Mouse (Mus musculus) heart, adult 8-10 months (tissue): ENCODE data around the gene Rtp2. TPM values are rescaled to one million over a fixed set of nuclear protein-coding genes. Genes with fewer than 3 reads are reported as not detected.
"Not testable (repeated sequence)": the region's sequence is repeated elsewhere in the genome, so short reads cannot be mapped to it uniquely, and the experiment has no call there.

Experiments
- DNase-seq: peaks from one replicate; pipeline ENCODE4 v3.0.0; 2022; ENCODE audit warnings: low spot score
- total RNA-seq, 4 experiments: library from RNA; stranded (reverse); gene quantifications; 2 replicates each; pipeline ENCODE4 v1.2.4; 2022

The Rtp2 gene
- total RNA-seq, 4 experiments from 2014 or later, result not detected

GRCm38 (mm10) chr16:23952101-23952727 lies 20.0 kb upstream of the Rtp2 start:
- no peak for DNase-seq

- DNase-seq, result no peak
Observed at GRCm38 (mm10) chr16:23947654-23948053, 15.5 kb upstream of the Rtp2 start.

DNA sequence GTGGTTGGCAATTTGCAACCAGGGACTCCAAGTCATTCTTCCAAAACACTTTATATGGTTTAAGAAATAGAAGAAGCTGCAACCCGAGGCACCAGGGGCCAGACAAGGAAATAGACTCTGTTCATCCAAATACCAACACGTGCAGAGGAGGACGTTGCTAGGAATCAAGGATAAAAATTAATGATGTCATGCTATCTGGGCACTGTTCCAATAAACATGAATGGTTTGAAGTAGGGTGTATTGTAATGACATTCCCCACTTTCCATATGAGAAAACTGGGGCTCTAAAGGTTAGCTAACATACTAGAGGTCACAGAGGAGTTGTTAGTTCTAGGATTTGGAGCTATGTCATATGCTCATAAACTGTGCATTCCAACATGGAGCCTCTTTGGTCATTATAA lies 12.6 kb upstream of the Rtp2 start:
- DNase-seq, result no peak

GRCm38 (mm10) chr16:23934397-23934796 lies 2.2 kb upstream of the Rtp2 start:
- no peak for DNase-seq

GRCm38 (mm10) chr16:23931275-23931674 lies 919 bp downstream of the Rtp2 start:
- DNase-seq, result no peak

- no peak for DNase-seq
Observed at GRCm38 (mm10) chr16:23930426-23931073, 1.6 kb downstream of the Rtp2 start.

DNA sequence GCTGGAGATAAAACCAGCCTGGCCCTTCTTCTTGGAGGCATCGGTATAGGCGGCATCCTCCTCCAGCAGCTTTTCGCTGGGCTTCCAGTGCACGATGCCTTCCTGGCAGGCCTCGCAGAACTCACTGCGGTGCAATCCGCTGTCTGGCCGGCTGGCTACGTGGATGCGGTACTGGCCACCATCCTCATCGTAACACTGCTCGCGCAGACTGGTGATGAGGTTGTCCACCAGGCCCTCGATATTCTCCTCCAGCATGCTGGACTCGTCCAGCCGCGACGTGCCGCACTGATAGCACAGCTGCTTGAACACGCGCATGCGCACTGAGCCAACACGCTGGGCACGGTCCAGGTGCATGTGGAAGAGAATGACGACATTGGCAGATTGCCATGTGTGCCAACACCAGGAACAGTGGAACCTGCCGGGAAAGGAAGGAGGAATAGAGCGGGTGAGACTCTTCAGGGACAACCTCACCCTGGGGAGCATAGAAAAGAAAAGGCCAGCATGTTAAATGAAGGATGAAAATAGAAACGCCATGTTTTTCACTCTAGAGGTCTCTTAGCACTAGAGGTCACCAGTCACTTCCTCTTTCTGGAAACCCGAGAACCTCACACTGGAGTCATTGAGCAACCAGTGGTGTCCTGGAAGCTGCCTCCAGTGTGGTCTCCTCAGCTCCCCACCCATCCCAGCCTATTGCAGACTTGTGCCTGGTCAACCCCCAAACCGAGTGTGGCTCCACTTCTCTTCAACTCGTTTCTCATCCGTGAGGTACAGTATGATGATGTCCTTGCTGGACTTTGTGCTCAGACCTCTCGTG lies 4.7 kb downstream of the Rtp2 start:
- DNase-seq, result no peak

DNA sequence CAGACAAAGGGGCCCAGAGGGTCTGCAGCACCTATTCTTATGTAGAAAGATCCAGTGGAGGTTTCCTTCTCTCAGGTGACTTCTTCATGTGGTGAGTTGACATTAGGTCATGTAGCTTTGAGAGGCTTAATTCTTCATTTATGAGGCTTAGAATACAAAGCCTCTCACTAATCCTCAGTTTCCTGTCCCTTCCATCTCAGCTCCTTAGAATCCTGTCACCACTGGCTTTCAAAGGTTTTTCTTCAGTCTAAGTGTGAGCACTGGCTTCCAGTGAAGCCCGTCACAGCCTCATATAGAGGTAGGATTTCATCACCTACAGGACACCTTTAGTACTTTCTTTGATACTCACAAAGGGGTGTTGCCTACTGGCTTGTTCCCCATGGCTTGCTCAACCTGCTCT lies 9.3 kb downstream of the Rtp2 start:
- DNase-seq, result no peak

DNA sequence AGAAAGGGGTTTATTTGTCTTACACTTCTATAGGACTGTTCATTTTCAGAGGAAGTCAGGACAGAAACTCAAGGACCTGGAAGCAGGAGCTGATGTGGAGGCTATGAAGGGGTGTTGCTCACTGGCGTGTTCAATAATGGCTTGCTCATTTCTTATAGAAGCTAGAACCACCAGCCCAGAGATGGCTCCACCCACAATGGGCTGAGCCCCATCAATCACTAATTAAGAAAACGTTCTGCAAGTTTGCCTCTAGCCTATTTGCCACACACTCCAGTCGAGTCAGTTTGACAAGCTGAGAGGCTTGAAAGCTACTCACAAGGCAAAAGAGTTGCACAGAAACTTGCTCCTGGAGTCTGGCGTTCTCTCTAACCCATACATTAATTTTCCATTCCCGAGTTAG lies 10.5 kb downstream of the Rtp2 start:
- DNase-seq, result no peak

DNA sequence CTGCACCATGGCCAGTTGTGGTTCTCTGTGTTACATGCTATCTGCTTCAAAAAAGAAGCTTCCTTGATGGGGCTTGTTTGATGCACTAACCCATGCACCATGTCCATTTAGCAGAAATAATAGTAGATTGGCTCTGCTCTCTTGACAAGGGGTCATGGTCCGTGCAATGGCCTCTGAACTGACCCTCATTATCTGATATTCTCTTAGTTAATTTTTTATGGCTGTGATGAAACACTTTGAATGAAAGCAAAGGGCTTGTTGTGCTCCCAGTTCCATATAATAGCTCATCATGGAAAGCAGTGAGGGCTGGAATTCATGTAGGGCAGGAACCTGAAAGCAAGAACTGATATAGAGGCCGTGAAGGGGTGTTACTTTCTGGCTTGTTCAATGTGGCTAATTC lies 12.8 kb downstream of the Rtp2 start:
- DNase-seq, result no peak

- DNase-seq, result no peak
Observed at GRCm38 (mm10) chr16:23913401-23913800, 18.8 kb downstream of the Rtp2 start.

DNA sequence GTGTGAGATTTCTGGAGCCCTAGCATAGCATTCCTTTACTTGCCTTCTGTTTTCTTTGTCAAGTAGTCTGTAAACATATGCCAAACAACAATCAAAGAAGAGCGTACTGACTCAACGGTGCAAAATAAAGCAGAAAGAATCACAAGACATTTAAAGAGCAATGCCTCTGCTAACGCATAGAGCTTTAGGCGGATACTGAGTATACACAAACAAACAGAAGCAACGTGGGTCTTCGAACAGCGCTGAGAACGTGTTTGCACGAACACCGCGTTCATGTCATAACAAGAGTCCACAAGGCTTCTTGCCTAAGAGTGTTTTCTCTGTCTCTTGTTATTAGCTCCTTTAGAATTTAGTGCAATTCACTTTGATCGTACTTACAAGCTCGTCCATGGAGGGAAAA lies 19.5 kb downstream of the Rtp2 start:
- no peak for DNase-seq

DNA sequence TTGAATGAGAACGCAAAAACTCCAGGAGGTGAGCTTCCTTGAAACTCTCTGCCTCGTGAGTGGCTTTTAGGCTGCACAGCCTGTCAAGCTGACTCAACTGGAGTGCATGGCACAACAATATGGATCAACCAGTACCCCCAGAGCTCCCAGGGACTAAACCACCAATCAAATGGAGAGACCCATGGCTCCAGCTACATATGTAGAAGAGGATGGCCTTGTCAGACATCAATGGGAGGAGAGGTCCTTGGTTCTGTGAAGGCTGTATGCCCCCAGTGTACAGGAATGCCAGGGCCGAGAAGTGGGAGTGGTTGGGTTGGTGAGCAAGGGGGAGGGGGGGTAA lies 23.2 kb downstream of the Rtp2 start:
- not testable (repeated sequence) for DNase-seq

- not testable (repeated sequence) for DNase-seq
Observed at GRCm38 (mm10) chr16:23908076-23909014, 23.8 kb downstream of the Rtp2 start.

DNA sequence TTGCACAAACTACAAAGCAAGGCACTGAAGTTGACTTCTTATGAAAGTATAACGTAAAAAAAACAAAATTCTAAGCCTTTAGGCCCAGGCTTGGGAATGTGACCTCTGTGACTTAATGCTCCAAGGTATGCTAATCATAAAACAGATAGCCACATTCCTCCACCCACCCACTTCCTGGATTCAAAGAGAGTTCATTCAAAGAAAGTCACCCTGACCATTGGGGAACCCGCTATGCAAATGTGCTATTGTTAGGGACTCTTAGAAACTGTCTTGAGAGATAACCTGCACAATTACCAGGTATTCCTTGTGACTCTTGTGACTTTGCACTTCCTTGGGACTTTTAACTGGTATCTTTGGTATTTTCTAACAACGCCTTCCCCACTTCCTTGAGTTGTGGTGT lies 25.6 kb downstream of the Rtp2 start:
- DNase-seq, result not testable (repeated sequence)

DNA sequence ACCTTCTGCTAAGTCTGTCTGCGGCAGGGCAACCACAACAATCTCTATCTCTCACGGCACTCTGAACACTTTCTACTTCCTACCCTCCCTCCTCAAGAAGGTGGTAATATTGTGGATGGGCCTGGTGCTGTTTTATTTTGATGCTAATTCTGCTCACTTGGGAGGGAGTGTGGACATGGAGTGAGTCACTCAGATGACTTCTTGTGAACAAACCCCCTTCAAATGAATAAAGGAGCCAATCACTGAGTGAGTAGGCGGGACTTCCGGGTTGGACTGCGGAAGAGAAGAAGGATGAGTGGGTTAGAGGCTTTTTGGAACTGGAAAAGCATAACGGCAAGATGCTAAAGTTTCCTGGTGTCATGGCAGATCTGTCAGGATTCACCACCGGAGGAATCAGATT lies 30.8 kb downstream of the Rtp2 start:
- DNase-seq, result no peak

DNA sequence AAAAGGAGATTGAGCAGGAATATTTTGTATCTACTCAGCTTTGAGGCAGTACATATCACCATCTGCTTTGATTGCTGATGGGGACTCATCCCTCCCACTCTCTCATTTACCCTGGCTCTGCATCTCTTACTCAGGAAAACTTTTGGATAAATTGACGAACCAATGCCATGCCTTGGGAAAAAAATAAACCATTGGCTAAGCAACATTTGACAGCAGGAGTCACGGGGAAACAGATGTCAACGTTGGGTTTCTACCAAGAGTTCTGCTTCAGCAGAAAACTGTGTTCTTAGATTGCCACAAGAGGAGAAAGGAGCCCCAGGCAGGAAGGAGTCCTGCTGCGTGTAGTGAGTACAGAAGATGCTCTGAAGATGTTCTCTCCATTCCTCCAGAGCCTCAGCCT lies 32.1 kb downstream of the Rtp2 start:
- DNase-seq, result no peak

- peak; percentile 52 for DNase-seq
Observed at GRCm38 (mm10) chr16:23898840-23899239, 33.4 kb downstream of the Rtp2 start.

- peak; percentile 58 for DNase-seq
Observed at GRCm38 (mm10) chr16:23897984-23898586, 34.1 kb downstream of the Rtp2 start.

DNA sequence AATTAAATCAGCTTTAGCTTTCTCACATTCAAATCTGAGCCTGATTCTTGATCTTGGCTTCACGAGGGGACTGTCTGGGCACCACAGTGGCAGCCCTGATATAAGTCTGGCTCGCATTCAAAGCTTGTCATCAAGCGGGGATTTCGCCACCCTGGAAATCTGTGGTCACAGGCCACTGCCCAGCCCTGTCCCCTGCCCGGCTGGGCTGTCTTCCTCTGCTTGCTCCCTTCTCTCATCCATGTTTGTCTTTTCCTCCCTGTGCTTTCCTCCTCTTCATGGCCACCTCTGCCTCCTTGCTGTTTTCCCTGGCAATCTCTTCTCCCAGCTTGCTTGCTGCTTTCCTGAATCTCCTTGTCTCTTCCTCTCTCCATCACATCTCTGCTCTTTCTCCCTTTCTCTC lies 34.7 kb downstream of the Rtp2 start:
- no peak for DNase-seq

DNA sequence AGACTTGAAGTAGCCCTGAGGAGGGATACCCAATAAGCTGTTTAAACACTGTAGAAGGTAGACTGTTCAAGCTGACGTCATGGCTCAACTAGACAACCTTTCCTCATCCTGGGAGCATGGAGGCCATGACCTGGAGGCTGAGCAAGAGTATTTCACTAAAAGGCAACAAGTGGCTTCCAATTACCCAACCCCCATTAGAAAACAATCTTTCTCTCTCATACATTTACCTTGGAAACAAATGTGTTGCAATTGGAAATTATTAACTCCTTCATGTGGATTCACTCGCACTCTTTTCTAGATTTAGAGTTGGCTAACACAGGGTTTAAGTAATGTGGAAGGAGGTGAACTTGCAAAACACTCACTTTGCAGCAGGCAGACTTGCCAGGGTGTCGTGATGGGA lies 37.1 kb downstream of the Rtp2 start:
- DNase-seq, result no peak
